Mouse (Mus musculus): ENCODE measurements around the gene Ubash3b. TPM values are rescaled to one million over a fixed set of nuclear protein-coding genes. Genes with fewer than 3 reads are reported as not detected.

Gene Ubash3b
- polyA plus RNA-seq, 1 experiment from 2014 or later = 5.2 TPM

- no peak overlapping the region for H3K4me3 ChIP-seq (ENCODE audit: low read length)
- 74% methylated on average over 7 of the region's 8 CpGs for WGBS
- H3K27ac ChIP-seq (ENCODE audit: low read length) = no peak overlapping the region
- ATAC-seq (ENCODE audit: low read depth) = no peak
- no peaks in the 10 kb centered on the region for H3K36me3 ChIP-seq (ENCODE audit: control insufficient read depth, insufficient read depth, low read length)
- no peaks in the 10 kb centered on the region for H3K4me1 ChIP-seq (replicated peaks; ENCODE audit: control insufficient read depth, insufficient read depth, low read length)
- no peaks in the 10 kb centered on the region for H3K9me3 ChIP-seq (ENCODE audit: control insufficient read depth, low read length)
- H3K9ac ChIP-seq (ENCODE audit: low read length) = no peak overlapping the region
- no peak overlapping the region for H3K4me2 ChIP-seq (ENCODE audit: low read depth, low read length)
- no peaks in the 10 kb centered on the region for H3K27me3 ChIP-seq (ENCODE audit: control insufficient read depth, insufficient read depth, low read depth, low read length)
Observed at GRCm38 (mm10) chr9:41172426-41172825, 10.9 kb upstream of the Ubash3b start.

GRCm38 (mm10) chr9:41170026-41170425 lies 8.5 kb upstream of the Ubash3b start:
- no peak for ATAC-seq (ENCODE audit: low read depth)
- H3K27ac ChIP-seq (ENCODE audit: low read length) = no peak overlapping the region
- no peak overlapping the region for H3K4me3 ChIP-seq (ENCODE audit: low read length)
- no peaks in the 10 kb centered on the region for H3K36me3 ChIP-seq (ENCODE audit: control insufficient read depth, insufficient read depth, low read length)
- WGBS = 20% methylated on average over 8 of the region's 8 CpGs
- H3K27me3 ChIP-seq (ENCODE audit: control insufficient read depth, insufficient read depth, low read depth, low read length) = no peaks in the 10 kb centered on the region
- no peaks in the 10 kb centered on the region for H3K4me1 ChIP-seq (replicated peaks; ENCODE audit: control insufficient read depth, insufficient read depth, low read length)
- H3K9me3 ChIP-seq (ENCODE audit: control insufficient read depth, low read length) = no peaks in the 10 kb centered on the region
- no peak overlapping the region for H3K9ac ChIP-seq (ENCODE audit: low read length)
- H3K4me2 ChIP-seq (ENCODE audit: low read depth, low read length) = no peak overlapping the region

- Histone ChIP-seq H3K4me3 (ENCODE audit: low read length) (no peak overlapping the region), H3K9me3 (ENCODE audit: control insufficient read depth, low read length) (no peaks in the 10 kb centered on the region), H3K36me3 (ENCODE audit: control insufficient read depth, insufficient read depth, low read length) (no peaks in the 10 kb centered on the region), H3K4me2 (ENCODE audit: low read depth, low read length) (no peak overlapping the region), H3K27me3 (ENCODE audit: control insufficient read depth, insufficient read depth, low read depth, low read length) (no peaks in the 10 kb centered on the region), H3K27ac (ENCODE audit: low read length) (no peak overlapping the region), H3K4me1 (replicated peaks; ENCODE audit: control insufficient read depth, insufficient read depth, low read length) (no peaks in the 10 kb centered on the region), H3K9ac (ENCODE audit: low read length) (no peak overlapping the region)
- ATAC-seq (ENCODE audit: low read depth) = no peak
- WGBS = 67% methylated on average over 2 of the region's 2 CpGs
Observed at GRCm38 (mm10) chr9:41168656-41169055, 7.2 kb upstream of the Ubash3b start.

- no peak overlapping the region for H3K4me3 ChIP-seq (ENCODE audit: low read length)
- H3K4me1 ChIP-seq (replicated peaks; ENCODE audit: control insufficient read depth, insufficient read depth, low read length) = no peaks in the 10 kb centered on the region
- H3K9ac ChIP-seq (ENCODE audit: low read length) = no peak overlapping the region
- H3K36me3 ChIP-seq (ENCODE audit: control insufficient read depth, insufficient read depth, low read length) = no peaks in the 10 kb centered on the region
- H3K27me3 ChIP-seq (ENCODE audit: control insufficient read depth, insufficient read depth, low read depth, low read length) = no peaks in the 10 kb centered on the region
- H3K27ac ChIP-seq (ENCODE audit: low read length) = no peak overlapping the region
- no peaks in the 10 kb centered on the region for H3K9me3 ChIP-seq (ENCODE audit: control insufficient read depth, low read length)
- WGBS = 87% methylated on average over 6 of the region's 6 CpGs
- no peak for ATAC-seq (ENCODE audit: low read depth)
- H3K4me2 ChIP-seq (ENCODE audit: low read depth, low read length) = no peak overlapping the region
Observed at GRCm38 (mm10) chr9:41168206-41168605, 6.7 kb upstream of the Ubash3b start.

- WGBS = 39% methylated on average over 9 of the region's 10 CpGs
- no peaks in the 10 kb centered on the region for H3K4me1 ChIP-seq (replicated peaks; ENCODE audit: control insufficient read depth, insufficient read depth, low read length)
Observed at GRCm38 (mm10) chr9:41166886-41167285, 5.4 kb upstream of the Ubash3b start.

GRCm38 (mm10) chr9:41162363-41162762 lies 866 bp upstream of the Ubash3b start:
- 78% methylated on average over 4 of the region's 4 CpGs for WGBS

More at GRCm38 (mm10) chr9:41166886-41167285, 5.4 kb upstream of the Ubash3b start:
- Histone ChIP-seq H3K4me2 (ENCODE audit: low read depth, low read length) (no peak overlapping the region), H3K36me3 (ENCODE audit: control insufficient read depth, insufficient read depth, low read length) (no peaks in the 10 kb centered on the region), H3K27ac (ENCODE audit: low read length) (no peak overlapping the region), H3K9ac (ENCODE audit: low read length) (no peak overlapping the region), H3K4me3 (ENCODE audit: low read length) (no peak overlapping the region), H3K27me3 (ENCODE audit: control insufficient read depth, insufficient read depth, low read depth, low read length) (no peaks in the 10 kb centered on the region), H3K9me3 (ENCODE audit: control insufficient read depth, low read length) (no peaks in the 10 kb centered on the region)
- ATAC-seq (ENCODE audit: low read depth) = no peak

GRCm38 (mm10) chr9:41160536-41161176 lies 841 bp downstream of the Ubash3b start:
- 40% methylated on average over 6 of the region's 7 CpGs for WGBS
- H3K27ac ChIP-seq (ENCODE audit: low read length) = no peak overlapping the region
- H3K9ac ChIP-seq (ENCODE audit: low read length) = no peak overlapping the region
- H3K36me3 ChIP-seq (ENCODE audit: control insufficient read depth, insufficient read depth, low read length) = no peaks in the 10 kb centered on the region
- no peaks in the 10 kb centered on the region for H3K9me3 ChIP-seq (ENCODE audit: control insufficient read depth, low read length)
- H3K4me2 ChIP-seq (ENCODE audit: low read depth, low read length) = no peak overlapping the region
- peaks cover 10% of the 10 kb centered on the region; the same call in 1 of the 2 replicates for H3K4me1 ChIP-seq (replicated peaks; ENCODE audit: control insufficient read depth, insufficient read depth, low read length)
- no peak overlapping the region for H3K4me3 ChIP-seq (ENCODE audit: low read length)
- peaks cover 5% of the 10 kb centered on the region; the same call in 1 of the 2 replicates for H3K27me3 ChIP-seq (ENCODE audit: control insufficient read depth, insufficient read depth, low read depth, low read length)
- ATAC-seq (ENCODE audit: low read depth) = no peak; the same call in 1 of the 2 replicates

More at GRCm38 (mm10) chr9:41162363-41162762, 866 bp upstream of the Ubash3b start:
- no peak for ATAC-seq (ENCODE audit: low read depth)
- H3K4me1 ChIP-seq (replicated peaks; ENCODE audit: control insufficient read depth, insufficient read depth, low read length) = peaks cover 5% of the 10 kb centered on the region; the same call in 1 of the 2 replicates
- H3K4me3 ChIP-seq (ENCODE audit: low read length) = no peak overlapping the region
- no peaks in the 10 kb centered on the region for H3K27me3 ChIP-seq (ENCODE audit: control insufficient read depth, insufficient read depth, low read depth, low read length)
- no peak overlapping the region for H3K27ac ChIP-seq (ENCODE audit: low read length)
- H3K9me3 ChIP-seq (ENCODE audit: control insufficient read depth, low read length) = no peaks in the 10 kb centered on the region
- H3K4me2 ChIP-seq (ENCODE audit: low read depth, low read length) = no peak overlapping the region
- H3K9ac ChIP-seq (ENCODE audit: low read length) = no peak overlapping the region
- H3K36me3 ChIP-seq (ENCODE audit: control insufficient read depth, insufficient read depth, low read length) = no peaks in the 10 kb centered on the region

GRCm38 (mm10) chr9:41159223-41159622 lies 2.3 kb downstream of the Ubash3b start:
- no peak for ATAC-seq (ENCODE audit: low read depth)

GRCm38 (mm10) chr9:41157872-41158567 lies 3.5 kb downstream of the Ubash3b start:
- H3K4me2 ChIP-seq (ENCODE audit: low read depth, low read length) = peak overlapping the region; percentile 92
- no peaks in the 10 kb centered on the region for H3K36me3 ChIP-seq (ENCODE audit: control insufficient read depth, insufficient read depth, low read length)
- peak overlapping the region; percentile 77 for H3K9ac ChIP-seq (ENCODE audit: low read length)
- 24% methylated on average over 15 of the region's 15 CpGs for WGBS
- H3K27ac ChIP-seq (ENCODE audit: low read length) = no peak overlapping the region
- peaks cover 13% of the 10 kb centered on the region; the same call in 1 of the 2 replicates for H3K4me1 ChIP-seq (replicated peaks; ENCODE audit: control insufficient read depth, insufficient read depth, low read length)
- no peaks in the 10 kb centered on the region for H3K9me3 ChIP-seq (ENCODE audit: control insufficient read depth, low read length)
- peaks cover 5% of the 10 kb centered on the region; the same call in 1 of the 2 replicates for H3K27me3 ChIP-seq (ENCODE audit: control insufficient read depth, insufficient read depth, low read depth, low read length)
- ATAC-seq (ENCODE audit: low read depth) = 0 out of 2 replicates have a peak, but pooled peaks have one; percentile 5
- peak overlapping the region; percentile 82 for H3K4me3 ChIP-seq (ENCODE audit: low read length)

More at GRCm38 (mm10) chr9:41159223-41159622, 2.3 kb downstream of the Ubash3b start:
- Histone ChIP-seq H3K4me2 (ENCODE audit: low read depth, low read length) (no peak overlapping the region), H3K4me1 (replicated peaks; ENCODE audit: control insufficient read depth, insufficient read depth, low read length) (peaks cover 10% of the 10 kb centered on the region; the same call in 1 of the 2 replicates), H3K9ac (ENCODE audit: low read length) (no peak overlapping the region), H3K27ac (ENCODE audit: low read length) (no peak overlapping the region), H3K4me3 (ENCODE audit: low read length) (no peak overlapping the region), H3K9me3 (ENCODE audit: control insufficient read depth, low read length) (no peaks in the 10 kb centered on the region), H3K36me3 (ENCODE audit: control insufficient read depth, insufficient read depth, low read length) (no peaks in the 10 kb centered on the region), H3K27me3 (ENCODE audit: control insufficient read depth, insufficient read depth, low read depth, low read length) (peaks cover 5% of the 10 kb centered on the region; the same call in 1 of the 2 replicates)
- WGBS = 68% methylated on average over 2 of the region's 2 CpGs

Data from lung, embryonic 16.5 days (tissue).